Mouse (Mus musculus) lung, embryonic 14.5 days (tissue): Measurements from ENCODE around the gene Chst12. TPM values are rescaled to one million over a fixed set of nuclear protein-coding genes. Genes with fewer than 3 reads are reported as not detected.
"Not testable (repeated sequence)": the region's sequence is repeated elsewhere in the genome, so short reads cannot be mapped to it uniquely, and the experiment has no call there.

Source experiments
- ATAC-seq: fragments of 200-750 bp; cut with Nextera tagmentation; 2 replicates; pipeline ENCODE4 v1.8.0; 2017; ENCODE audit warnings: mild to moderate bottlenecking, moderate TSS enrichment, moderate library complexity; ENCODE audit not compliant: insufficient read depth
- DNase-seq: peaks from one replicate; pipeline ENCODE4 v3.0.0-alpha.2; 2015
- H3K27ac ChIP-seq: fragments of 300-500 bp; sonication (generic); 2 replicates; pipeline ENCODE4 v1.5.1; 2014; ENCODE audit warnings: low read depth, mild to moderate bottlenecking, moderate library complexity
- H3K27me3 ChIP-seq: fragments of 300-500 bp; sonication (generic); 2 replicates; pipeline ENCODE4 v1.6.1; 2014; ENCODE audit warnings: low read length, control low read depth; ENCODE audit not compliant: insufficient read depth
- H3K36me3 ChIP-seq: fragments of 300-500 bp; sonication (generic); 2 replicates; pipeline ENCODE4 v1.6.1; 2014; ENCODE audit warnings: control low read depth; ENCODE audit not compliant: insufficient read depth
- H3K4me1 ChIP-seq: fragments of 300-500 bp; sonication (generic); 2 replicates; pipeline ENCODE4 v1.6.1; 2014; ENCODE audit warnings: antibody characterized with exemption, control low read depth; ENCODE audit not compliant: insufficient read depth
- H3K4me2 ChIP-seq: fragments of 300-500 bp; sonication (generic); 2 replicates; pipeline ENCODE4 v1.6.1; 2014; ENCODE audit warnings: mild to moderate bottlenecking
- H3K4me3 ChIP-seq: fragments of 300-500 bp; sonication (generic); 2 replicates; pipeline ENCODE4 v1.5.1; 2014; ENCODE audit warnings: low read depth, low read length
- H3K9ac ChIP-seq: fragments of 300-500 bp; sonication (generic); 2 replicates; pipeline ENCODE4 v1.6.1; 2014
- H3K9me3 ChIP-seq: fragments of 300-500 bp; sonication (generic); 2 replicates; pipeline ENCODE4 v1.6.1; 2016; ENCODE audit warnings: low read depth, low read length, control low read depth
- CTCF ChIP-seq: IDR thresholded peaks from 2 replicates; pipeline ENCODE4 v1.5.1; 2016; ENCODE audit warnings: antibody characterized with exemption, low read depth
- WGBS: fragments of 180-500 bp; shearing (Covaris S2); extraction: QIAGEN DNeasy Blood & Tissue Kit; methylation state at CpG from one replicate; pipeline ENCODE4 v1.1.7; 2014; 5-methylcytosine and 5-hydroxymethylcytosine counted together
- polyA plus RNA-seq: library from polyadenylated mRNA; unstranded; fragments of >200 nt; fragmentation: Nextera tagmentation; extraction: Ambion mirVana; gene quantifications from 2 replicates; pipeline ENCODE4 v1.2.1, GENCODE M21; 2014

The Chst12 gene
- polyA plus RNA-seq, 1 experiment from 2014 or later = 22.0 TPM

GRCm38 (mm10) chr5:140492684-140493233 lies 12.6 kb upstream of the Chst12 start:
- no peaks in the 10 kb centered on the region for H3K4me1 ChIP-seq
- WGBS = 9% methylated on average over 11 of the region's 11 CpGs
- H3K36me3 ChIP-seq = no peaks in the 10 kb centered on the region

GRCm38 (mm10) chr5:140498176-140498575 lies 7.2 kb upstream of the Chst12 start:
- Histone ChIP-seq H3K27me3 (no peaks in the 10 kb centered on the region), H3K4me2 (no peak overlapping the region), H3K27ac (no peak overlapping the region), H3K9me3 (no peaks in the 10 kb centered on the region), H3K9ac (no peak overlapping the region), H3K4me1 (peaks cover 5% of the 10 kb centered on the region; the same call in 1 of the 2 replicates), H3K4me3 (no peak overlapping the region), H3K36me3 (no peaks in the 10 kb centered on the region)
- ATAC-seq (no peak), DNase-seq (no peak)
- TF ChIP-seq CTCF = no peak
- 73% methylated on average over 6 of the region's 6 CpGs for WGBS

More at GRCm38 (mm10) chr5:140492684-140493233, 12.6 kb upstream of the Chst12 start:
- no peak for TF ChIP-seq CTCF
- DNase-seq = no peak
- H3K4me3 ChIP-seq = no peak overlapping the region
- H3K27me3 ChIP-seq = no peaks in the 10 kb centered on the region
- ATAC-seq = no peak
- H3K9ac ChIP-seq = no peak overlapping the region
- no peak overlapping the region for H3K27ac ChIP-seq
- no peaks in the 10 kb centered on the region for H3K9me3 ChIP-seq
- no peak overlapping the region for H3K4me2 ChIP-seq

GRCm38 (mm10) chr5:140500736-140501135 lies 4.6 kb upstream of the Chst12 start:
- H3K4me1 ChIP-seq = peaks cover 8% of the 10 kb centered on the region; the same call in 1 of the 2 replicates
- H3K36me3 ChIP-seq = no peaks in the 10 kb centered on the region
- no peaks in the 10 kb centered on the region for H3K9me3 ChIP-seq
- ATAC-seq (no peak), DNase-seq (no peak)
- 79% methylated on average over 6 of the region's 6 CpGs for WGBS
- no peak overlapping the region for H3K27ac ChIP-seq
- no peak overlapping the region for H3K9ac ChIP-seq
- H3K4me2 ChIP-seq = no peak overlapping the region
- no peak overlapping the region for H3K4me3 ChIP-seq
- no peaks in the 10 kb centered on the region for H3K27me3 ChIP-seq
- TF ChIP-seq CTCF = no peak

GRCm38 (mm10) chr5:140501982-140502836 lies 3.1 kb upstream of the Chst12 start:
- H3K27ac ChIP-seq = peak overlapping the region; percentile 48; the same call in 1 of the 2 replicates
- DNase-seq (peak; percentile 44), ATAC-seq (no peak)
- no peaks in the 10 kb centered on the region for H3K36me3 ChIP-seq
- peaks cover 12% of the 10 kb centered on the region for H3K4me1 ChIP-seq
- no peaks in the 10 kb centered on the region for H3K9me3 ChIP-seq
- peak overlapping the region; percentile 51 for H3K9ac ChIP-seq
- peak overlapping the region; percentile 59 for H3K4me2 ChIP-seq
- no peak for TF ChIP-seq CTCF
- 18% methylated on average over 14 of the region's 14 CpGs for WGBS
- no peaks in the 10 kb centered on the region for H3K27me3 ChIP-seq
- peak overlapping the region; percentile 14 for H3K4me3 ChIP-seq

GRCm38 (mm10) chr5:140502925-140503324 lies 2.4 kb upstream of the Chst12 start:
- DNase-seq (peak; percentile 72), ATAC-seq (peak; percentile 9; the same call in 1 of the 2 replicates)
- H3K36me3 ChIP-seq, H3K9me3 ChIP-seq, H3K27me3 ChIP-seq: not testable (repeated sequence)
- Histone ChIP-seq H3K4me3 (peak overlapping the region; percentile 14), H3K9ac (peak overlapping the region; percentile 51; the same call in 1 of the 2 replicates), H3K4me2 (peak overlapping the region; percentile 59), H3K27ac (peak overlapping the region; percentile 48; the same call in 1 of the 2 replicates), H3K4me1 (peaks cover 16% of the 10 kb centered on the region)
- under 1% methylated on average over 12 of the region's 12 CpGs for WGBS

GRCm38 (mm10) chr5:140506096-140506794 lies 895 bp downstream of the Chst12 start:
- Histone ChIP-seq H3K4me2 (peak overlapping the region; percentile 89), H3K4me3 (peak overlapping the region; percentile 68), H3K9ac (peak overlapping the region; percentile 69), H3K4me1 (peaks cover 16% of the 10 kb centered on the region), H3K27me3 (no peaks in the 10 kb centered on the region), H3K36me3 (no peaks in the 10 kb centered on the region), H3K9me3 (no peaks in the 10 kb centered on the region), H3K27ac (no peak overlapping the region)
- no peak for TF ChIP-seq CTCF
- WGBS = 23% methylated on average over 22 of the region's 22 CpGs
- peak; percentile 49 for DNase-seq
- peak; percentile 5; the same call in 1 of the 2 replicates for ATAC-seq
